Mouse (Mus musculus) lung, embryonic 14.5 days (tissue): ENCODE results near the gene Coq6. TPM values are rescaled to one million over a fixed set of nuclear protein-coding genes. Genes with fewer than 3 reads are reported as not detected.
"Not testable (repeated sequence)": the region's sequence is repeated elsewhere in the genome, so short reads cannot be mapped to it uniquely, and the experiment has no call there.

Experiments used
- ATAC-seq: fragments of 200-750 bp; cut with Nextera tagmentation; 2 replicates; pipeline ENCODE4 v1.8.0; 2017; ENCODE audit warnings: mild to moderate bottlenecking, moderate TSS enrichment, moderate library complexity; ENCODE audit not compliant: insufficient read depth
- DNase-seq: peaks from one replicate; pipeline ENCODE4 v3.0.0-alpha.2; 2015
- H3K27ac ChIP-seq: fragments of 300-500 bp; sonication (generic); 2 replicates; pipeline ENCODE4 v1.5.1; 2014; ENCODE audit warnings: low read depth, mild to moderate bottlenecking, moderate library complexity
- H3K27me3 ChIP-seq: fragments of 300-500 bp; sonication (generic); 2 replicates; pipeline ENCODE4 v1.6.1; 2014; ENCODE audit warnings: low read length, control low read depth; ENCODE audit not compliant: insufficient read depth
- H3K36me3 ChIP-seq: fragments of 300-500 bp; sonication (generic); 2 replicates; pipeline ENCODE4 v1.6.1; 2014; ENCODE audit warnings: control low read depth; ENCODE audit not compliant: insufficient read depth
- H3K4me1 ChIP-seq: fragments of 300-500 bp; sonication (generic); 2 replicates; pipeline ENCODE4 v1.6.1; 2014; ENCODE audit warnings: antibody characterized with exemption, control low read depth; ENCODE audit not compliant: insufficient read depth
- H3K4me2 ChIP-seq: fragments of 300-500 bp; sonication (generic); 2 replicates; pipeline ENCODE4 v1.6.1; 2014; ENCODE audit warnings: mild to moderate bottlenecking
- H3K4me3 ChIP-seq: fragments of 300-500 bp; sonication (generic); 2 replicates; pipeline ENCODE4 v1.5.1; 2014; ENCODE audit warnings: low read depth, low read length
- H3K9ac ChIP-seq: fragments of 300-500 bp; sonication (generic); 2 replicates; pipeline ENCODE4 v1.6.1; 2014
- H3K9me3 ChIP-seq: fragments of 300-500 bp; sonication (generic); 2 replicates; pipeline ENCODE4 v1.6.1; 2016; ENCODE audit warnings: low read depth, low read length, control low read depth
- CTCF ChIP-seq: IDR thresholded peaks from 2 replicates; pipeline ENCODE4 v1.5.1; 2016; ENCODE audit warnings: antibody characterized with exemption, low read depth
- WGBS: fragments of 180-500 bp; shearing (Covaris S2); extraction: QIAGEN DNeasy Blood & Tissue Kit; methylation state at CpG from one replicate; pipeline ENCODE4 v1.1.7; 2014; 5-methylcytosine and 5-hydroxymethylcytosine counted together
- polyA plus RNA-seq: library from polyadenylated mRNA; unstranded; fragments of >200 nt; fragmentation: Nextera tagmentation; extraction: Ambion mirVana; gene quantifications from 2 replicates; pipeline ENCODE4 v1.2.1, GENCODE M21; 2014

Coq6 gene
- 45.8 and 51.1 TPM in 2 replicates for polyA plus RNA-seq

- ATAC-seq = peak; percentile 99
- Histone ChIP-seq H3K9ac (peak within 1 kb of the TSS; percentile 86), H3K4me3 (peak within 1 kb of the TSS; percentile 96), H3K27ac (0 out of 2 replicates have a peak within 1 kb of the TSS, but pooled peaks have one; percentile 47), H3K27me3 (no peaks in the 10 kb centered on the region), H3K4me1 (peaks cover 11% of the 10 kb centered on the region), H3K36me3 (peaks cover 1% of the 10 kb centered on the region; the same call in 1 of the 2 replicates), H3K4me2 (peak within 1 kb of the TSS; percentile 80), H3K9me3 (no peaks in the 10 kb centered on the region)
- no peak for TF ChIP-seq CTCF
- under 1% methylated on average over 51 of the region's 51 CpGs for WGBS
- DNase-seq = peak; percentile 99
Observed at GRCm38 (mm10) chr12:84361555-84362489, at the start of gene Coq6, which contains the start of gene Fam161b. Gene Coq6 (plus strand): TSS chr12:84361657. Gene Fam161b (minus strand): TSS chr12:84361833.

- Histone ChIP-seq H3K9ac (peak overlapping the region; percentile 98), H3K4me3 (peak overlapping the region; percentile 98), H3K27me3 (no peaks in the 10 kb centered on the region), H3K4me2 (peak overlapping the region; percentile 89), H3K27ac (peak overlapping the region; percentile 97), H3K9me3 (no peaks in the 10 kb centered on the region), H3K4me1 (0 out of 2 replicates have a peak, but pooled peaks cover 8% of the 10 kb centered on the region), H3K36me3 (no peaks in the 10 kb centered on the region)
- ATAC-seq (no peak), DNase-seq (peak; percentile 14)
- WGBS = 36% methylated on average over 7 of the region's 7 CpGs
- no peak for TF ChIP-seq CTCF
Observed at GRCm38 (mm10) chr12:84316006-84316405, 45.5 kb upstream of the Coq6 start.

GRCm38 (mm10) chr12:84316721-84317621 lies 44.5 kb upstream of the Coq6 start, which contains the start of gene Zfp410:
Gene Zfp410 (plus strand): TSS chr12:84316852.
- under 1% methylated on average over 76 of the region's 77 CpGs for WGBS
- TF ChIP-seq CTCF = no peak
- Histone ChIP-seq H3K9me3 (no peaks in the 10 kb centered on the region), H3K4me2 (peak within 1 kb of the TSS; percentile 89), H3K9ac (peak within 1 kb of the TSS; percentile 98), H3K4me1 (0 out of 2 replicates have a peak, but pooled peaks cover 8% of the 10 kb centered on the region), H3K27me3 (no peaks in the 10 kb centered on the region), H3K36me3 (no peaks in the 10 kb centered on the region), H3K27ac (peak within 1 kb of the TSS; percentile 97), H3K4me3 (peak within 1 kb of the TSS; percentile 98)
- ATAC-seq (peak; percentile 98), DNase-seq (peak; percentile 96)

- H3K4me2 ChIP-seq = no peak overlapping the region
- no peaks in the 10 kb centered on the region for H3K9me3 ChIP-seq
- no peak for TF ChIP-seq CTCF
- H3K36me3 ChIP-seq = peaks cover 73% of the 10 kb centered on the region
- no peak overlapping the region for H3K4me3 ChIP-seq
- H3K4me1 ChIP-seq = no peaks in the 10 kb centered on the region
- WGBS = 52% methylated on average over 4 of the region's 4 CpGs
- no peaks in the 10 kb centered on the region for H3K27me3 ChIP-seq
- ATAC-seq (no peak), DNase-seq (peak; percentile 34)
- no peak overlapping the region; the same call in 1 of the 2 replicates for H3K27ac ChIP-seq
- H3K9ac ChIP-seq = no peak overlapping the region
Observed at GRCm38 (mm10) chr12:84327111-84327512, 34.3 kb upstream of the Coq6 start.

- DNase-seq (no peak), ATAC-seq (no peak)
- H3K9me3 ChIP-seq = no peaks in the 10 kb centered on the region
- 86% methylated on average over 11 of the region's 11 CpGs for WGBS
- H3K27ac ChIP-seq = no peak overlapping the region
- H3K4me2 ChIP-seq = no peak overlapping the region
- H3K9ac ChIP-seq = no peak overlapping the region
- no peaks in the 10 kb centered on the region for H3K27me3 ChIP-seq
- TF ChIP-seq CTCF = no peak
- H3K36me3 ChIP-seq = peaks cover 87% of the 10 kb centered on the region
- H3K4me1 ChIP-seq = no peaks in the 10 kb centered on the region
- no peak overlapping the region for H3K4me3 ChIP-seq
Observed at GRCm38 (mm10) chr12:84336963-84337625, 24.4 kb upstream of the Coq6 start.

- Histone ChIP-seq H3K27ac (no peak overlapping the region), H3K4me1 (no peaks in the 10 kb centered on the region), H3K36me3 (peaks cover 44% of the 10 kb centered on the region), H3K4me3 (no peak overlapping the region), H3K4me2 (no peak overlapping the region), H3K9me3 (no peaks in the 10 kb centered on the region), H3K27me3 (no peaks in the 10 kb centered on the region), H3K9ac (no peak overlapping the region)
- TF ChIP-seq CTCF = peak; percentile 67
- WGBS = 36% methylated on average over 2 of the region's 2 CpGs
- DNase-seq = peak; percentile 62
- ATAC-seq = peak; percentile 44; the same call in 1 of the 2 replicates
Observed at GRCm38 (mm10) chr12:84347192-84347591, 14.3 kb upstream of the Coq6 start.

- not testable (repeated sequence) for H3K36me3 ChIP-seq, ATAC-seq, H3K27me3 ChIP-seq, H3K9me3 ChIP-seq, H3K9ac ChIP-seq, H3K4me2 ChIP-seq, DNase-seq, H3K4me3 ChIP-seq, H3K27ac ChIP-seq
- 66% methylated on average over 2 of the region's 2 CpGs for WGBS
- peaks cover 11% of the 10 kb centered on the region for H3K4me1 ChIP-seq
Observed at GRCm38 (mm10) chr12:84358699-84359098, 2.8 kb upstream of the Coq6 start.
